ENCODE assay signal across 8 mouse cellular contexts in genomic region chr4:132211953-132212734, GRCm38 (mm10). TPM values are rescaled to one million over a fixed set of nuclear protein-coding genes. Genes with fewer than 3 reads are reported as not detected.
A peak's percentile ranks its signal among the peaks of the same experiment; 100 is the strongest.
DNase-seq lines count a peak whose midpoint lies in the region; ATAC-seq and TF ChIP-seq lines count a peak whose summit lies in the region.

TSS of gene Ythdf2 (minus strand) at chr4:132212303.

- no peak for TF ChIP-seq POLR2A in bone marrow macrophage, adult 2 months (IDR thresholded peaks at IDR 0.05; ENCODE audit: borderline replicate concordance, low read depth, low read length)
- peak; percentile 59 for TF ChIP-seq POLR2A in embryonic fibroblast, embryonic 13.5 days (IDR thresholded peaks at IDR 0.05; ENCODE audit: low read depth, low read length)

- peak within 1 kb of the TSS; percentile 99 for H3K4me3 ChIP-seq in bone marrow macrophage, adult 2 months (ENCODE audit: insufficient read depth, low read length)
- H3K4me3 ChIP-seq in embryonic fibroblast, embryonic 13.5 days (ENCODE audit: insufficient read depth, low read length): peak within 1 kb of the TSS; percentile 99
- H3K4me3 ChIP-seq in heart, embryonic 10.5 days: peak within 1 kb of the TSS; percentile 89
- H3K4me3 ChIP-seq in kidney, embryonic 15.5 days (replicated peaks): peak within 1 kb of the TSS; percentile 99

- peak; percentile 98 for ATAC-seq in kidney, embryonic 15.5 days (replicated peaks; ENCODE audit: low FRiP score)
- ATAC-seq in monocyte, adult 5-6 weeks (replicated peaks; ENCODE audit: insufficient number of reproducible peaks, low FRiP score, low TSS enrichment, poor library complexity, severe bottlenecking): peak; percentile 84

- peaks cover 33% of the 10 kb centered on the region for H3K36me3 ChIP-seq in heart, embryonic 10.5 days
- peaks cover 27% of the 10 kb centered on the region for H3K36me3 ChIP-seq in kidney, embryonic 15.5 days

- no peaks in the 10 kb centered on the region for H3K27me3 ChIP-seq in heart, embryonic 10.5 days (ENCODE audit: insufficient read depth, poor library complexity, severe bottlenecking)
- no peaks in the 10 kb centered on the region for H3K27me3 ChIP-seq in kidney, embryonic 15.5 days

- H3K9ac ChIP-seq in kidney, embryonic 15.5 days: peak within 1 kb of the TSS; percentile 98

- H3K4me2 ChIP-seq in kidney, embryonic 15.5 days: peak within 1 kb of the TSS; percentile 59

- H3K27ac ChIP-seq in bone marrow macrophage, adult 2 months (ENCODE audit: insufficient read depth, low read depth, low read length): peak within 1 kb of the TSS; percentile 85
- H3K27ac ChIP-seq in embryonic fibroblast, embryonic 13.5 days (ENCODE audit: insufficient read depth, low read length): peak within 1 kb of the TSS; percentile 71
- H3K27ac ChIP-seq in heart, embryonic 10.5 days: peak within 1 kb of the TSS; percentile 99
- H3K27ac ChIP-seq in kidney, embryonic 15.5 days: peak within 1 kb of the TSS; percentile 93

- DNase-seq in A20 (ENCODE audit: low read depth, low spot score) (peak; percentile 98), liver (peak; percentile 98)
- peak; percentile 97 for DNase-seq in heart, embryonic 10.5 days (ENCODE audit: low spot score)
- peak; percentile 98 to 100 for DNase-seq in spleen, postnatal 4 days (ENCODE audit: low spot score in 2 of 2)

- peak; percentile 33; the same call in 1 of the 2 replicates for TF ChIP-seq CTCF in bone marrow macrophage, adult 2 months (IDR thresholded peaks at IDR 0.05; ENCODE audit: low read depth, low read length)
- peak; percentile 44; the same call in 1 of the 2 replicates for TF ChIP-seq CTCF in embryonic fibroblast, embryonic 13.5 days (IDR thresholded peaks at IDR 0.05; ENCODE audit: borderline replicate concordance, insufficient read depth, low read length)

- WGBS in heart, embryonic 10.5 days: 1% methylated on average over 78 of the region's 78 CpGs
- WGBS in kidney, embryonic 15.5 days: 1% methylated on average over 78 of the region's 78 CpGs

- peaks cover 46% of the 10 kb centered on the region for H3K4me1 ChIP-seq in bone marrow macrophage, adult 2 months (ENCODE audit: control insufficient read depth, insufficient read depth, low read length)
- H3K4me1 ChIP-seq in embryonic fibroblast, embryonic 13.5 days (ENCODE audit: control insufficient read depth, insufficient read depth, low read length): peaks cover 4% of the 10 kb centered on the region
- peaks cover 16% of the 10 kb centered on the region for H3K4me1 ChIP-seq in heart, embryonic 10.5 days
- peaks cover 24% of the 10 kb centered on the region for H3K4me1 ChIP-seq in kidney, embryonic 15.5 days

- no peaks in the 10 kb centered on the region for H3K9me3 ChIP-seq in heart, embryonic 10.5 days
- H3K9me3 ChIP-seq in kidney, embryonic 15.5 days (replicated peaks): no peaks in the 10 kb centered on the region

RNA-seq across cellular contexts. Expression of gene Ythdf2, which starts in this region (rescaled TPM):
- 50.3 and 51.4 TPM in 2 replicates for polyA plus RNA-seq in bone marrow macrophage, adult 2 months (2012; ENCODE audit: insufficient read depth, insufficient read length, missing spikeins)
- 63.9 and 76.0 TPM in 2 replicates for polyA plus RNA-seq in embryonic fibroblast, embryonic 13.5 days (2011; ENCODE audit: insufficient read length, low read depth, missing spikeins)
- 76.0 and 91.6 TPM in 2 replicates for polyA plus RNA-seq in heart, embryonic 10.5 days (2016; fragmentation: Nextera tagmentation; extraction: Ambion mirVana)
- 107 and 113 TPM in 2 replicates for polyA plus RNA-seq in kidney, embryonic 15.5 days (2015; fragmentation: Nextera tagmentation; extraction: Ambion mirVana)
- 47.1 to 94.4 TPM (median 48.4 TPM) in 3 replicates for total RNA-seq in monocyte, adult 5-6 weeks (2017)

Comparison
In these comparisons a context has a peak if more than half of its experiments do, and no peak if none do; other contexts are left out.
1. Peak in every context shown above with its lines: DNase-seq, ATAC-seq, H3K4me3 ChIP-seq and H3K27ac ChIP-seq.